Mouse (Mus musculus): ENCODE measurements around the gene Islr2.

GRCm38 (mm10) chr9:58241780-58242485, 37.8 kb upstream of the Islr2 start:
- no peak for TF ChIP-seq POLR2A (IDR thresholded peaks at IDR 0.05; ENCODE audit: insufficient read depth, low read length)
- TF ChIP-seq CTCF (IDR thresholded peaks at IDR 0.05; ENCODE audit: low read depth, low read length), result no peak
